Mouse (Mus musculus) naive thymus-derived CD4-positive, alpha-beta T cell, adult 2 months (primary cell): Measurements from ENCODE around the gene Cideb.
A peak's percentile ranks its signal among the peaks of the same experiment; 100 is the strongest.

Experiments used
- DNase-seq: peaks from one replicate; pipeline ENCODE4 v3.0.0-alpha.2; 2011; ENCODE audit warnings: low read depth

The Cideb gene

GRCm38 (mm10) chr14:55721700-55722437 lies 36.4 kb downstream of the Cideb start, which contains the start of gene Rabggta:
Gene Rabggta, minus strand, starts transcription at chr14:55722263.
- peak; percentile 97 for DNase-seq

DNA sequence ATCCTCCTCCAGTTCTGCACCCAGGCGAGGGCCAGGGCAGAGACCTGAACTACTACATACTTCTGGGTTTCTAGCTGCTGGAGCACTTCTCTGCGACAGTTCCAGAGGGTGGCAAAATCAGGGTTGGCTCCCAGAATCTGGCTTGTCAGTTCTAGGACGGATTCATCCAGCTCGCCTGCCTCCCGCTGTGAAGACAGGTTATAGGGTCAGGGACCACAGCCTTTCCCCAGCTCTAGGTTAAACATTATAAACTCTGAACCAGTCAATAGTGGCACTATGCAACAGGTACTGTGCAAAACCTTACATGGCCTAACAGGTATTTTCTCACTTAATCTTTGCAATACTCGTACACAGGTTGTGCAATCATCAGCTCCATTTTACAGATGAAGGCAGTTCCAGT lies 37.2 kb downstream of the Cideb start:
- no peak for DNase-seq

DNA sequence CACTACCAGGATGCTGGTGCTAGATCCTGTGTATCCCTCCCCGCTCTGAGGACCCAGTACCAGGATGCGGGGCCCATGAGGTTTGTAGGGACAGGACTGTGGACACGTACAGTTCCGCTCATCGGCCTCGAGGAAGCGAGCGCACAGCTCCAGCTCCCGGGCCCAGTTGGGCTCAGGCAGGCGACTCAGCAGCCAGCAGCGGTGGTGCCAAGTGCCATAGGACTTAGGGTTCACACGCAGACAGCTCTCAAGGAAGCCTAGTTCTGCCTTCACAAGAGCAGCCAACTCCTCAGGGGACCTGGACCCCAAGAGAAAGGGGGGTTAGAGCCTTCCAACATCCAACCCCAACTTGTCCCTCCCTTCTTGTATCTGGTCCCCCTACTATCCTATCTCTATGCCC lies 37.6 kb downstream of the Cideb start:
- no peak for DNase-seq

DNA sequence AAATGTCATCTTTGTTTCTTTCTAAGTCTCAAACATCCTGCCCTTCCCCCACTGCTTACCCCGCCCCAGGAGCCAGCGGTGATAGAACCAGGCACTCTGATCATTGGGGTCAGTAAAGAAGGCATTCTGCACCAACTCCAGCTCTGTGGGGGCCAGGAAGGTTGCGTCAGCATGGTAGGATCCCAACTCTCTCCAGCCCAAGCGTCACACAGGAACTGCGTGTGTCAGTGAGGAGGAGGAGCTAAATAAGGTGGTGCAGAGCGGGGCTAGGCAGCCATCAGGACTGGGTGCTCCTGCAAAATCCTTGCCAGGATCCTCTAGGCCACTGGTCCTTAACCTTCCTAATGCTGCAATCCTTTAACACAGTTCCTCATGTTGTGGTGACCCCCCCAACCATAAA lies 38.5 kb downstream of the Cideb start:
- no peak for DNase-seq

GRCm38 (mm10) chr14:55716884-55717283 lies 41.4 kb downstream of the Cideb start:
- DNase-seq, result no peak

DNA sequence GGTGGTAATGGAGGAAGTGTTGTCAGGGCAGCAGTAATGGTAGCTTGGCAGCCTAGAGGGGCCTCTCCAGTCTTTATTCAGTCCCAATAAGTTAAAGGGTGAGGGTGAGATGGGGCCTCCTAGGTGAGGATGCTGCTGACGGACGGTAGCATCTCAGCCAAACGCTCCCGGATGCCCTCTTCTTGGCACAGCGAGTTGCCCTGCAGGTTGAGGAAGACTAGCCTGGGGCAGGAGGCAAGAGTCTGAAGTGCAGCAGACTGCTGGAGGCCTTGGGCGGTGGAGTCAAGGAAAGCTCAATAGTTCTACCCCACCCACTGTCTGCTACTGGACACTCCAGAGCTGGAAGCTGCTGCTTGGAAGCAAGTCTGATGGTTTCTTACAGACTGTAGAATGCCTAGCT lies 42.0 kb downstream of the Cideb start:
- no peak for DNase-seq

DNA sequence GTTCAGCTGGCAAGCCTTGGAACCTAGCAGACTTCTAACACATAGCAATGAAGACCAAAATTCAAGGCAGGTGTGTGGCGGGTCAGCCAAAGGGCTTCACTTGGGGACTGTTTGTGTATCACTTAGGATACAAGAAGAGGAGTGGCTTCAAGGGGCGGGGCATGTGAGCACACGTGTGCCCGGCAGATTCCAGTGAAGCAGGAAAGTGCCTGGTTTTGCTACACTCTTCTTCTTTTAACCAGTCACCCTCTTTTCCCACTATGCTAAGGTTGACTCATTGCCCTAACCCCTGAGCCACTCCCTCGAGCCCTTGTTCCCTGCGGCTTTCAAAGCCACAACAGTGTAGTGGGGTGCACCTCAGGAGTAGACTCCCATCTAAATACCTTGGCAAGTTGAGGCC lies 43.4 kb downstream of the Cideb start:
- no peak for DNase-seq

- DNase-seq, result no peak
Measured at GRCm38 (mm10) chr14:55713729-55714122, 44.5 kb downstream of the Cideb start, which contains the start of gene Tgm1. Gene Tgm1, minus strand, starts transcription at chr14:55713926.

GRCm38 (mm10) chr14:55713007-55713728 lies 45.1 kb downstream of the Cideb start:
- no peak for DNase-seq

DNA sequence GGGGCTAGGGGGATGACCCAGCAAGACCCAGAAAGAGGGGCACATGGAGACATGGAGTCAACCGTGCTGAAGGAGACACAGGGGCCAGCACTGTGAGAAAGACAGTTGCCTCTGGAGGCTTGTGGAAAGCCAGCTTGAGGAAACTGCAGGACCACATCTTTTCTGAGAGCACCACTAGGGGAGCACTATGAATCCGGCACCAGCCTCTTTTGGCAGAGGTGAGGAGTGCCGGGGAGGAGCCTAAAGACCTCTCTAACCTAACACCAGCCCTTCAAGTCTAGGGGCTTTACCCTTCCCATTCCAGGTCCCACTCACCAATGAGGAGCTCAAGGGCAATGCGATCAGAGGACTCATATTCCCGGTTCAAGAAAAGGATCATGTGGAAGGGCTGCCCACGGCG lies 46.5 kb downstream of the Cideb start:
- DNase-seq, result no peak

GRCm38 (mm10) chr14:55709509-55709908 lies 48.7 kb downstream of the Cideb start:
- DNase-seq, result no peak

DNA sequence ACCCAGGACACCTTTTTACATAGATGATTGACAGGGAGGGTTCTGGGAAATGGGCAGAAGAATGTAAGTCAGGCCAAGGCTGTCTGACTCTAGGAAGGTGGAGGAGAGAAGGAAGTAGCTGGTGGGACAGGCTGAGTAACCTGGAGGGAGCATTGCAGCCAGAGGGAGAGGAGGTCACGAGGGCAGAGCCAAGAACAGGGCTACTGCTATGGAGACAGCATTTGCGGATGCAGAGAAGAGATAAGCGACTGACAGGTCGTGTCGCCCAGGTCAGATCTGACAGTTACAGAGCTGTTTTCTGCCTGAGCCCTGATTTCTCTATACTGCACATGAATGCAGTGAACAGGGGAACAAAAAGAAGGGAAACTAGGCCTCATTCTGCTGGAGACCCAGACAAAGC lies 50.9 kb downstream of the Cideb start:
- DNase-seq, result no peak

DNA sequence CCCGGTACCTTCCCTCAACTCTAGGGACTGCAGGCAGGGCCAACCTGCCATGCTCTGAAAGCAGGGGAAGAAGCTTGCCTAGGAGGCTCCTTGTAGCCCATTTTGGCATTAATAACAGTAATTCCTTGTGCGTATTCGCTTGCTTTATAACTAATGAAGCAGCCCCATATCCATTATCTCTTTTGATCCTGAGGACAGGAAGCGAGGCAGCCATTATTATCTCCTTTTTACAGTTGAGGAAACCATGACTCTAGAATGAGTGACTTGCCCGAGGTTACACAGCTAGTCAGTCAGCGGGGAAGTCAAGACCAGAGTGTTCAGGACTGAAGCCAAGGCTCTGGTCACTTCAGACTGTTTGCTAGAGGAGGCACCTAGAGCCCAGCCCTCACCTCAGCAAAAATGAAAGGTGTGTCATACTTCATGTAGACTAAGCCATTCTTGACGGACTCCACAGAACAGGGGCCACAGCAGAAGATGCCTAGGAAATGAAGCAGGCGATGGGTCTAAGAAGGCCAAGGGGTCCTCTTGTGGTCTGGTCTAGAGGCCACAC lies 52.1 kb downstream of the Cideb start:
- DNase-seq, result no peak
